Mouse (Mus musculus) lung, adult 2 months (tissue): Measurements from ENCODE around the gene Rassf10. TPM values are rescaled to one million over a fixed set of nuclear protein-coding genes. Genes with fewer than 3 reads are reported as not detected.

Experiments used
- DNase-seq: peaks from one replicate; pipeline ENCODE4 v3.0.0; 2022
- H3K4me1 ChIP-seq: fragments of 200-500 bp; 2 replicates; pipeline ENCODE4 v1.6.1; 2011; ENCODE audit warnings: low read length; ENCODE audit not compliant: control insufficient read depth, insufficient read depth
- H3K4me3 ChIP-seq: fragments of 200-500 bp; replicated peaks from 2 replicates; pipeline ENCODE3; 2011; ENCODE audit warnings: low read depth, mild to moderate bottlenecking, control low read depth, low read length; ENCODE audit errors: extremely low read depth
- CTCF ChIP-seq: fragments of 200-500 bp; IDR thresholded peaks from 2 replicates; pipeline ENCODE4 v1.5.1; 2011; ENCODE audit warnings: mild to moderate bottlenecking, low read length, control low read depth; ENCODE audit not compliant: insufficient read depth
- POLR2A ChIP-seq: fragments of 200-500 bp; IDR thresholded peaks from 2 replicates; pipeline ENCODE4 v1.6.1; 2011; ENCODE audit warnings: low read depth, mild to moderate bottlenecking, control low read depth, low read length, borderline replicate concordance; ENCODE audit errors: extremely low read depth
- WGBS: fragments of 180-500 bp; shearing (Covaris S2); methylation state at CpG from one replicate; pipeline ENCODE4 v1.1.7; 2018; 5-methylcytosine and 5-hydroxymethylcytosine counted together
- polyA plus RNA-seq: library from polyadenylated mRNA; depleted of rRNA; stranded (reverse); fragments of >200 nt; gene quantifications from 2 replicates; pipeline ENCODE4 v1.2.3, GENCODE M21; 2012

Rassf10 gene
- polyA plus RNA-seq, 1 experiment, result 2.2 TPM

DNA sequence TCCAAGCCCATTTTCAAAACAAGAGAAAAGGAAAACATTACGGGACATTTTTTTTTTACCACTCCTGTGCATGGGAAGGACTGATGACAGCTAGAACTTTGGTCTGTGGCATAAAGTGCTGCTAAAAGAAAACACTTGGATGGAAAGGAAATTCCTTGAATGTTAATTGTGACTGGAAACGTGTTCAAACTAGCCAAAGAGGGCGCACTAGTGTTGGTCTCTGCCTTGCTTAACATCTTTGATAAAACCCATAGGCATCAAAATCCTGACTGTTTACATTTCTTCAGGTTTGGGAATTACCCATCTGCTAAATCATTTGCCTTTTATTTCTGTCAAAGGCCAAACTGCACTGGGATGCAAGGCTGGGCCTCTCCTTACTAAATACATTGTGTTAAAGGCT, 2.2 kb downstream of the Rassf10 start:
- WGBS, result 47% methylated on average over 3 of the region's 3 CpGs
- Histone ChIP-seq H3K4me1 (peaks cover 6% of the 10 kb centered on the region; the same call in 1 of the 2 replicates), H3K4me3 (no peak overlapping the region)
- TF ChIP-seq CTCF, result no peak
- no peak for TF ChIP-seq POLR2A
- DNase-seq, result no peak

DNA sequence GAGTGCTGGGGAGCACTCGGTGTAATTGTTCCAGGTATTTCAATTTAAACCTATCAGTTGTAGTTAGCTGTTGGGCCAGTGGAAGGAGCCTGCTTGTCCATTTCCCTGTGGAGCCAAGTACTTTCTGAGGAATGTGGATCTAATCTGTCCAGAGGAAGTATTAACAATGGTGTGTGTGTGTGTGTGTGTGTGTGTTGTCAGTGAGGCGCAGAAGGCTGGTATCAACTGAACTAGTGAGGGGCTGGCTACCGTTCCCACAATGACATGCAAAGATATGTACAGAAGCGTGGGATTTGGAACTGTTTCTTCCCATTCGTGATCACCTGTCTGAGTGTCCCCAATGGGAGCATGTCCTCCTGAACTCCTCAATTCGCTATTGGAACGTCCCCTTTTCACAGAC, 3.2 kb downstream of the Rassf10 start:
- WGBS, result 39% methylated on average over 7 of the region's 7 CpGs
- Histone ChIP-seq H3K4me3 (no peak overlapping the region), H3K4me1 (peaks cover 6% of the 10 kb centered on the region; the same call in 1 of the 2 replicates)
- no peak for DNase-seq
- TF ChIP-seq CTCF (no peak), POLR2A (no peak)

DNA sequence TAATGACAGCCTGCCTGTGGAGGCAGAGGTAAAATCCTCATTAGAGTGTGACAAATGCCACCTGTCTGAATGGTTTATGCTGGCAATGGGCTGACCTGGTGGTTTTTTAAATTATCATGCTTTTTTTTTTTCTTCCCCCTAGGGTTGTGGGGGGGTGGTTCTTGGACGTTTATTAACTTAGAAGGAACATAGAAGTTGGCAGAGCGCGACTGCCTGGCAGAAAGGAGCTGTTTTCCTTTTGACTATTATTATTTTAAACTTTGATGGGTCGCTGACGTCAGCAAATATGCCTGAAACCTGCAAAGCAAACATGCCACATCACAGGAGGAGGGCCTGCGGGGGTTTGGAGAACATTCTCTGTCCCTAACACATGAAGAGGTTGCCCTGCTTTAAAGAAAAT, 3.9 kb downstream of the Rassf10 start:
- peaks cover 6% of the 10 kb centered on the region; the same call in 1 of the 2 replicates for H3K4me1 ChIP-seq
- H3K4me3 ChIP-seq, result no peak overlapping the region
- WGBS, result 52% methylated on average over 6 of the region's 6 CpGs
- no peak for DNase-seq
- TF ChIP-seq CTCF (no peak), POLR2A (no peak)

GRCm38 (mm10) chr7:112966382-112966781, 12.6 kb downstream of the Rassf10 start:
- 49% methylated on average over 6 of the region's 6 CpGs for WGBS
- TF ChIP-seq POLR2A (no peak), CTCF (no peak)
- no peak overlapping the region for H3K4me3 ChIP-seq
- H3K4me1 ChIP-seq, result 0 out of 2 replicates have a peak, but pooled peaks cover 2% of the 10 kb centered on the region
- DNase-seq, result peak; percentile 32

DNA sequence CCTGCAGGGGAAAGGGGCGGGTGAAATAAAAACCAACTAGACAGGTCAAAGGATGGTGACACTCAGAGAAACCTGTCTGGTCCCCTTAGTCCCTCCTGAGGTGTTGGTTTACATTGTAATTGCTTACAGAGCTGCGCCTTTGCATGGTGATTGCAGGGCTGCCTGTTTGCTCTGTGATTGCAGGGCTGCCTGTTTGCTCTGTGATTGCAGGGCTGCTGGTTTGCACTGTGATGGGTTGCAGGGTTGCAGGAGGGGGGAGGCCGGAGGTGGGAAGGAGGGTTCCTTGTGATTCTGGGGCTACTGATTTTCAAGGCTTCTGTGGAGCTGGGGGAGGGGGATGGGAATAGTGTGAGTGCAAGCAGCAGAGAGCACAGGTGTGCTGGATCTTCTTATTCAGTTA, 13.0 kb downstream of the Rassf10 start:
- DNase-seq, result no peak

GRCm38 (mm10) chr7:112983316-112983715, 29.6 kb downstream of the Rassf10 start:
- H3K4me3 ChIP-seq, result no peak overlapping the region
- 31% methylated on average over 5 of the region's 5 CpGs for WGBS
- TF ChIP-seq POLR2A, result no peak
- TF ChIP-seq CTCF, result no peak
- H3K4me1 ChIP-seq, result peaks cover 4% of the 10 kb centered on the region
- DNase-seq, result peak; percentile 12

More for the DNA sequence above, 13.0 kb downstream of the Rassf10 start:
- WGBS, result 29% methylated on average over 3 of the region's 3 CpGs
- Histone ChIP-seq H3K4me3 (no peak overlapping the region), H3K4me1 (0 out of 2 replicates have a peak, but pooled peaks cover 2% of the 10 kb centered on the region)
- TF ChIP-seq POLR2A, result no peak
- no peak for TF ChIP-seq CTCF

DNA sequence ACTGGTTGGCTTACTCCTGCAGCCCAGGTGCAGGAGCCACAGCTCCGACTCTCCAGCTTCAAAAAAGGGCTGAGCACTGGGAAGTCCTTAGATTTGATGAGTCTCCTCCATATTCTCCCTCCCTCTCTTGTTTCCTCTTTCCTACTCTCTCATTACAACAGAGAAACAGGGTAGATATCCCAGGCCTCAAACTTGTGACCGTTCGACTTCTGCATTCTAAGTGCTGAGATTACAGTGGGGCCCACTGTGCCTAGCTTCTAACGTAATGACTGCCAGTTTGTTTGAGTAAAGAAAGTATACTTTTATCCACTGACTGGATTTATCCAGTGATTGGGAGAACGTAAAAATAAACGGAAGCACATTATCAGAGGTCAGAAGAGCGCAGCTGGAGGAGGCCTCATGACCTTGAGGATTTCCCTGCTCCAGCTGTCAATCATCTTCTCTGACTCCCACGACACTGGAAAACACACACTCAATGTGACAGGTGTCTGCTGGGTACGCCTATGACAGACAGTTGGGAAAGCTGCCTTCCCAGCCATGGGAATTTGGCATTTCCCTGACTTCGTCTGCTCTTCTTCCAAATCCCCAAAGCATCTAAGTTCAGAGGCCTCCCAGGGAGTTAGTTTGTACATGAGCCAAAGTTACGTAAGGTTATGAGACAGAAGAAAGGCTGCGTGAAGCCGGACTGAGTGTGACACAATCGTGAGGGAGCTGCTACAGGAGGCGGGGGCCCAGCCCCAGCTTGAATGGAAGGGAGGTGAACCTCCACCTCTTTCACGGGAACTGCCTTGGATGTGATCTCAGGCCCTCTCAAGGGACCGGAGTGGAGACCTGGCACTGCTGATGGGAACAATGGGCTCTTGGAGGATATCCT, 31.2 kb downstream of the Rassf10 start:
- no peak for TF ChIP-seq POLR2A
- no peak for TF ChIP-seq CTCF

GRCm38 (mm10) chr7:112985578-112985949, 31.8 kb downstream of the Rassf10 start:
- TF ChIP-seq CTCF (no peak), POLR2A (no peak)
- WGBS, result 46% methylated on average over 8 of the region's 8 CpGs
- DNase-seq, result no peak
- Histone ChIP-seq H3K4me3 (no peak overlapping the region), H3K4me1 (peaks cover 4% of the 10 kb centered on the region)

More for the DNA sequence above, 31.2 kb downstream of the Rassf10 start:
- peaks cover 4% of the 10 kb centered on the region for H3K4me1 ChIP-seq
- peak; percentile 13 for DNase-seq
- no peak overlapping the region for H3K4me3 ChIP-seq
- WGBS, result 45% methylated on average over 17 of the region's 17 CpGs

DNA sequence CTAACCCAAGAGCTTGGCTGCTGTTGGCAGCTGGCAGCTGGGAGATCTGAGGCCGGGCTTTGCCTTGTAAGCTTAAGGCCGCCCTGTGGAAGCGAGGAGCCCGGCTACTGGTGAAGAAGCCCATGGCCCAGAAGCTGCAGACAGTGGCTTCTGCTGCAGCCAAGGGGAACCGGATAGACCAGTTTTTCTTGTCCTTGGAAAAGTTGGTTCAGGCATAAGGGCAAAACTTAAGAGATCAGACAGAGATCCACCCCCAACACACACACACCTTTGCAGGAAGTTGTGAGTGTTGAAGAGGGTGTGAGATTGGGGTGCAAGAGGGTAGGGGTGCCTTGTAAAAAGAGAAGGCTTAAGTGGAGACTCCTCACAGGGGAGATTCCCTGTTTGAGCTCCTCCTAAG, 39.2 kb downstream of the Rassf10 start:
- Histone ChIP-seq H3K4me3 (no peak overlapping the region), H3K4me1 (no peaks in the 10 kb centered on the region)
- DNase-seq, result peak; percentile 10
- TF ChIP-seq CTCF (no peak), POLR2A (no peak)
- WGBS, result 65% methylated on average over 5 of the region's 5 CpGs
